19 mouse cellular contexts compared by ENCODE assay signal in genomic region chr2:163213085-163213484, GRCm38 (mm10). TPM values are rescaled to one million over a fixed set of nuclear protein-coding genes. Genes with fewer than 3 reads are reported as not detected.
"Had no signal": no experiment of that assay in that cellular context is flagged by ENCODE, and none has a peak within 500 bp of the region (broad histone marks: within the 10 kb centered on the region; RNA-seq: fewer than 3 reads in every experiment).

No protein-coding gene starts in this region.

- ATAC-seq: liver, postnatal 0 days; lung, postnatal 0 days; midbrain, embryonic 15.5 days had no signal

- H3K27ac ChIP-seq: liver, embryonic 15.5 days; lung, embryonic 15.5 days; macrophage; midbrain, embryonic 13.5 days; midbrain, embryonic 15.5 days; stomach, embryonic 15.5 days; stomach, postnatal 0 days had no signal

- H3K27me3 ChIP-seq: midbrain, embryonic 13.5 days; midbrain, embryonic 15.5 days; stomach, embryonic 15.5 days had no signal

- H3K4me1 ChIP-seq: liver, embryonic 15.5 days; lung, embryonic 15.5 days; stomach, embryonic 15.5 days had no signal

- DNase-seq: liver, postnatal 0 days; lung, adult 2 months; lung, postnatal 14 days; lung, postnatal 36 days; right cerebral cortex, postnatal 14 days; thymus, adult 2 months; thymus, postnatal 36 days had no signal

- H3K36me3 ChIP-seq: liver, embryonic 15.5 days; lung, embryonic 15.5 days; midbrain, embryonic 13.5 days; midbrain, embryonic 15.5 days; stomach, embryonic 15.5 days had no signal

- H3K4me3 ChIP-seq: liver, embryonic 15.5 days; lung, embryonic 15.5 days; megakaryocyte, embryonic 14.5 days; midbrain, embryonic 13.5 days; midbrain, embryonic 15.5 days; stomach, embryonic 15.5 days had no signal

- H3K4me2 ChIP-seq: liver, embryonic 15.5 days; lung, embryonic 15.5 days; midbrain, embryonic 11.5 days; midbrain, embryonic 13.5 days; midbrain, embryonic 15.5 days; stomach, embryonic 15.5 days had no signal

- H3K9ac ChIP-seq: liver, embryonic 15.5 days; liver, postnatal 0 days; lung, embryonic 15.5 days; midbrain, embryonic 13.5 days; midbrain, embryonic 15.5 days; stomach, embryonic 15.5 days had no signal

- H3K9me3 ChIP-seq: liver, embryonic 15.5 days; lung, embryonic 15.5 days; midbrain, embryonic 13.5 days; midbrain, embryonic 15.5 days; stomach, embryonic 15.5 days had no signal

RNA-seq across cellular contexts. Expression of gene Tox2, which starts 10.2 kb away (rescaled TPM):
- total RNA-seq: monocyte, adult 5-6 weeks; neutrophil, adult 5-6 weeks had no signal
